Comparison of ENCODE assay signal across 8 mouse cellular contexts in genomic region chr4:139075041-139075711, GRCm38 (mm10). TPM values are rescaled to one million over a fixed set of nuclear protein-coding genes. Genes with fewer than 3 reads are reported as not detected.
A peak's percentile ranks its signal among the peaks of the same experiment; 100 is the strongest.
DNase-seq lines count a peak whose midpoint lies in the region; ATAC-seq and TF ChIP-seq lines count a peak whose summit lies in the region.

Gene Htr6, minus strand, starts transcription at chr4:139075570.

- intact Hi-C loops in heart, postnatal 10 days (cut with DNase I), result no loop called here

- H3K4me2 ChIP-seq in heart, postnatal 0 days (ENCODE audit: low read depth, low read length), result peak within 1 kb of the TSS; percentile 86
- peak within 1 kb of the TSS; percentile 87 for H3K4me2 ChIP-seq in forebrain, embryonic 14.5 days (ENCODE audit: low read length)
- peak within 1 kb of the TSS; percentile 65 for H3K4me2 ChIP-seq in liver, postnatal 0 days (ENCODE audit: low read depth, low read length)

- H3K9ac ChIP-seq in heart, postnatal 0 days (replicated peaks; ENCODE audit: low read depth, low read length), result 0 out of 2 replicates have a peak within 1 kb of the TSS, but pooled peaks have one; percentile 26
- peak within 1 kb of the TSS; percentile 54 for H3K9ac ChIP-seq in forebrain, embryonic 14.5 days (ENCODE audit: low read length)
- H3K9ac ChIP-seq in liver, postnatal 0 days (replicated peaks), result no peak within 1 kb of the TSS

- no peak within 1 kb of the TSS for H3K27ac ChIP-seq in heart, postnatal 0 days (ENCODE audit: low read depth)
- H3K27ac ChIP-seq in forebrain, embryonic 14.5 days (ENCODE audit: low read depth, low read length), result no peak within 1 kb of the TSS
- no peak within 1 kb of the TSS for H3K27ac ChIP-seq in liver, postnatal 0 days (ENCODE audit: low read depth)

- H3K4me3 ChIP-seq in heart, postnatal 0 days (ENCODE audit: low read depth, low read length), result peak within 1 kb of the TSS; percentile 55
- H3K4me3 ChIP-seq in G1E (ENCODE audit: low read depth, low read length), result peak within 1 kb of the TSS; percentile 22; the same call in 1 of the 2 replicates
- H3K4me3 ChIP-seq in forebrain, embryonic 14.5 days (ENCODE audit: low read depth, low read length), result peak within 1 kb of the TSS; percentile 52
- H3K4me3 ChIP-seq in liver, postnatal 0 days (ENCODE audit: low read depth, low read length), result peak within 1 kb of the TSS; percentile 32

- H3K9me3 ChIP-seq in heart, postnatal 0 days (replicated peaks; ENCODE audit: control insufficient read depth, low read length), result no peaks in the 10 kb centered on the region
- peaks cover 6% of the 10 kb centered on the region for H3K9me3 ChIP-seq in G1E (replicated peaks)
- no peaks in the 10 kb centered on the region for H3K9me3 ChIP-seq in forebrain, embryonic 14.5 days (replicated peaks; ENCODE audit: control insufficient read depth, low read length)
- H3K9me3 ChIP-seq in liver, postnatal 0 days (ENCODE audit: low read length), result no peaks in the 10 kb centered on the region

- no peak for TF ChIP-seq CTCF in heart, postnatal 0 days (IDR thresholded peaks at IDR 0.05; ENCODE audit: low read depth)
- TF ChIP-seq CTCF in G1E (IDR thresholded peaks at IDR 0.05; ENCODE audit: low read depth, low read length), result no peak
- no peak for TF ChIP-seq CTCF in liver, postnatal 0 days (IDR thresholded peaks at IDR 0.05; ENCODE audit: low read depth)

- WGBS in heart, postnatal 0 days, result under 1% methylated on average over 55 of the region's 77 CpGs
- WGBS in forebrain, embryonic 14.5 days, result under 1% methylated on average over 71 of the region's 77 CpGs
- 1% methylated on average over 60 of the region's 77 CpGs for WGBS in liver, postnatal 0 days (ENCODE audit: insufficient replicate concordance)

- no peaks in the 10 kb centered on the region for H3K36me3 ChIP-seq in heart, postnatal 0 days (replicated peaks; ENCODE audit: control insufficient read depth, insufficient read depth, low read length)
- no peaks in the 10 kb centered on the region for H3K36me3 ChIP-seq in G1E (replicated peaks)
- H3K36me3 ChIP-seq in forebrain, embryonic 14.5 days (ENCODE audit: control insufficient read depth, insufficient read depth, low read length), result no peaks in the 10 kb centered on the region
- no peaks in the 10 kb centered on the region for H3K36me3 ChIP-seq in liver, postnatal 0 days (replicated peaks; ENCODE audit: insufficient read depth, low read length)

- DNase-seq in heart, postnatal 0 days (ENCODE audit: low spot score), result no peak
- DNase-seq in heart, postnatal 10 days, result no peak
- DNase-seq in G1E (ENCODE audit: low spot score), result no peak
- peak; percentile 34 for DNase-seq in forebrain, embryonic 14.5 days (ENCODE audit: low spot score)
- no peak for DNase-seq in liver, postnatal 0 days
- no peak for DNase-seq in c-Kit-positive CD71-positive TER-119-positive erythroid progenitor cells, embryonic 14.5 days (ENCODE audit: low spot score)
- DNase-seq in gastrocnemius, adult 18-20 months (ENCODE audit: low spot score), result no peak
- no peak for DNase-seq in T-cell, adult 2 months (ENCODE audit: low spot score)

- H3K27me3 ChIP-seq in heart, postnatal 0 days (ENCODE audit: control insufficient read depth, insufficient read depth, low read length), result peaks cover 54% of the 10 kb centered on the region
- H3K27me3 ChIP-seq in G1E (ENCODE audit: insufficient read depth, low read length), result peaks cover 35% of the 10 kb centered on the region
- H3K27me3 ChIP-seq in forebrain, embryonic 14.5 days (replicated peaks; ENCODE audit: control insufficient read depth, insufficient read depth, low read length), result peaks cover 40% of the 10 kb centered on the region
- peaks cover 41% of the 10 kb centered on the region for H3K27me3 ChIP-seq in liver, postnatal 0 days (ENCODE audit: insufficient read depth, low read length)

- H3K4me1 ChIP-seq in heart, postnatal 0 days (ENCODE audit: control insufficient read depth, insufficient read depth), result peaks cover 9% of the 10 kb centered on the region
- H3K4me1 ChIP-seq in G1E (ENCODE audit: insufficient read depth, low read depth, low read length), result peaks cover 11% of the 10 kb centered on the region
- peaks cover 3% of the 10 kb centered on the region; the same call in 1 of the 2 replicates for H3K4me1 ChIP-seq in forebrain, embryonic 14.5 days (ENCODE audit: control insufficient read depth, insufficient read depth, low read length)
- H3K4me1 ChIP-seq in liver, postnatal 0 days (ENCODE audit: insufficient read depth), result peaks cover 5% of the 10 kb centered on the region; the same call in 1 of the 2 replicates

- TF ChIP-seq EP300 in heart, postnatal 0 days (IDR thresholded peaks at IDR 0.05; ENCODE audit: low read depth), result no peak
- TF ChIP-seq EP300 in liver, postnatal 0 days (IDR thresholded peaks at IDR 0.05; ENCODE audit: low read depth), result no peak

- ATAC-seq in heart, postnatal 0 days (ENCODE audit: insufficient read depth, low read depth), result no peak
- ATAC-seq in G1E (ENCODE audit: extremely low read depth, insufficient number of reproducible peaks, low FRiP score, poor library complexity, severe bottlenecking), result no peak
- ATAC-seq in forebrain, embryonic 14.5 days, result 0 out of 2 replicates have a peak, but pooled peaks have one; percentile 49
- no peak for ATAC-seq in liver, postnatal 0 days

RNA-seq across cellular contexts. Expression of gene Htr6, which starts in this region (rescaled TPM):
- total RNA-seq in heart, postnatal 0 days (2014; rRNA removed; ENCODE audit: low replicate concordance), result not detected in 2 replicates
- not detected in 2 replicates for polyA plus RNA-seq in heart, postnatal 0 days (2015; fragmentation: Nextera tagmentation; extraction: Ambion mirVana)
- not detected for total RNA-seq in heart, postnatal 10 days (2021)
- total RNA-seq in G1E (2014; fragmentation: Nextera tagmentation), result not detected in 2 replicates
- total RNA-seq in G1E (2017), result 0.06 TPM in 1 of 2 replicates, not detected in the other
- not detected in 2 replicates for polyA plus RNA-seq in G1E (2012)
- 0.30 TPM in 2 replicates for polyA plus RNA-seq in forebrain, embryonic 14.5 days (2014; fragmentation: Nextera tagmentation; extraction: Ambion mirVana)
- polyA plus RNA-seq in liver, postnatal 0 days (2015; fragmentation: Nextera tagmentation; extraction: Ambion mirVana), result not detected in 2 replicates
- total RNA-seq in gastrocnemius, adult 18-20 months (2021), result not detected

Comparison
In these comparisons a context has a peak if more than half of its experiments do, and no peak if none do; other contexts are left out.
1. Peak in DNase-seq, ATAC-seq, H3K4me3 ChIP-seq, H3K9ac ChIP-seq and H3K4me2 ChIP-seq in forebrain, embryonic 14.5 days; RNA of the gene not detected or under 1 TPM.